Mouse (Mus musculus) cerebellum, postnatal 36 days (tissue): ENCODE data around the gene Prlr.

ENCODE experiments used
- DNase-seq, 2 experiments: peaks; one replicate each; pipeline ENCODE4 v3.0.0; 2021 to 2022; ENCODE audit warnings: mixed read lengths in 2 of 2

Prlr gene

DNA sequence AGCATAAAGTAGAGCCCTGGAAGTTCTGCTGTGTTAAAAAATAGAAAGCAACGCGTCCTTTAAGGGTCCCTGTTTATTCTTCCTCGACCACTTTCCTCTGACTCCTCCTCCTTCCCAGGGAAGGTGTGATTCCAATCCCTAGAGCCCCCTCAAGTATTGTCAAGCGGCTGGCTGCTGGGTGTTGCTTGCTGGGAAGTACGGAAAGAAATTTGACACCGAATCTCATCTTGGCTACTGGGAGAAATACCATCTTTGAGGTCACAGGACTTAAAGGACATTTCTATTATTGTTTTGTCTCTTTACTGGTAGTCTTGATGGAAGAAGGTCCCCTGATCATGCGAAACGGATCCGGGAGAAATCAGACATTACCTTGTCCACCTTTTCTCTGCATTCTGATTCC, at the start of gene Prlr:
Prlr (plus strand) TSS at position 156 of the 400 bp plus-strand sequence.
- DNase-seq, result no peak

DNA sequence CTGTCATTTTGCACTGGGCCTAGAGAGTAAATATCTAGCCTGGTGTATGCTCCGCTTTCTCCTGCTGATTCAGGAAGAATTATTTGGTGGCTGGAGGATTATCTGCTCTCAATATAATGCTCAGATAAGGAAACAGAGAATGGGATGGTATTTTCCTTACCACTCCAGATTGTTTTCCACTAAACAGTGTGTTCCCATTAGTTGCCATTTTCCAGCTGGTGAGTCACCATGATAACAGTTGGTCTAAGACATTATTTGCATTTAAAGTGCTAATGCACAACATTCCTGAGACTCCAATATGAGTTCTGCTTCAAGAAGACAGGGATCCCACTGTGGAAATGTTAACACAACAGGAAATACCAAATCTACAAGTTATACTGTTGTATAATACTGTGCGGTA, 43.3 kb upstream of the Prlr start:
- no peak for DNase-seq

DNA sequence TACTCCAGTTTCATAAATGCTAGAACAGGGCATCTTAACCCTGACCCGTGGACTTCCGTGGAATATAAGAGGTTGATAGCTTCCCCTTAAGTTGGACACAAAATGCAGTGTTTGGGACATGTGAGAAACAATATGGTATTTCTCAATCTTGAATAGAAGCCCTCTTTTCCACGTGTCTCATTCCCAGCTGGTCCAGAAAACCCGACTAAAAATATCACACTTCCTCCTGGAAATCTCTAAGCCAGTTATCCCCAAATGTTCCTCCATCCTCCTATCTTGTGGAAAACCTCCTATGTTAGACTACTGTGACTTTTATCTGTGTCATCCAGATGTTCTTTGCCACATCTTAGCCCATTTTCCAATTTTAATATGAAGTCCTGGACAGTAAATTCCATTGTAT, 42.1 kb upstream of the Prlr start:
- no peak for DNase-seq

- DNase-seq, result no peak
Observed at GRCm38 (mm10) chr15:10144520-10144919, 32.5 kb upstream of the Prlr start.

- DNase-seq, result no peak
Observed at GRCm38 (mm10) chr15:10148196-10148595, 28.8 kb upstream of the Prlr start.

- DNase-seq, result no peak
Observed at GRCm38 (mm10) chr15:10160663-10161062, 16.4 kb upstream of the Prlr start.

DNA sequence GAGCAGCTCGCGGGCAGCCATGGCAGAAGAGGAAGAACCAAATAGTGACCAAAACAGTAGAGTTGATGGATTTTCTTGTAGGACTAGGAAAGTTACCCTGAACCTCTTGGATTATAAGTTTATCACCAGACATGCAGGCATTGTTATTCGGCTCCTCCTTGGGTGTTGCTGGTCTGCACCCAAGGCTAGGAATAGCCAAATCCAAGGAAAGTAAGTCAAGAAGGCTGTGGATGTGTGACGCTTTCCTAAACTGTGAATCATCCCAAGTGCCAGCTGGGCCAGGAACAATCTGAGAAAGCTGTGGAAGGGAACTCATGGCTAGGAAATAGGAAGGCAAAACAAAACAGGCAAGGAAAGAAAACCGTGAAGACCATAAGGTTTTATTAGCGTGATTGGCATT, 2.0 kb upstream of the Prlr start:
- no peak for DNase-seq

- DNase-seq, result no peak
Observed at GRCm38 (mm10) chr15:10175656-10176055, 1.4 kb upstream of the Prlr start.

GRCm38 (mm10) chr15:10177519-10178130, 587 bp downstream of the Prlr start:
- peak; percentile 4 to 6 for DNase-seq

GRCm38 (mm10) chr15:10178131-10178566, 1.1 kb downstream of the Prlr start:
- no peak for DNase-seq

GRCm38 (mm10) chr15:10180694-10181093, 3.7 kb downstream of the Prlr start:
- no peak for DNase-seq

DNA sequence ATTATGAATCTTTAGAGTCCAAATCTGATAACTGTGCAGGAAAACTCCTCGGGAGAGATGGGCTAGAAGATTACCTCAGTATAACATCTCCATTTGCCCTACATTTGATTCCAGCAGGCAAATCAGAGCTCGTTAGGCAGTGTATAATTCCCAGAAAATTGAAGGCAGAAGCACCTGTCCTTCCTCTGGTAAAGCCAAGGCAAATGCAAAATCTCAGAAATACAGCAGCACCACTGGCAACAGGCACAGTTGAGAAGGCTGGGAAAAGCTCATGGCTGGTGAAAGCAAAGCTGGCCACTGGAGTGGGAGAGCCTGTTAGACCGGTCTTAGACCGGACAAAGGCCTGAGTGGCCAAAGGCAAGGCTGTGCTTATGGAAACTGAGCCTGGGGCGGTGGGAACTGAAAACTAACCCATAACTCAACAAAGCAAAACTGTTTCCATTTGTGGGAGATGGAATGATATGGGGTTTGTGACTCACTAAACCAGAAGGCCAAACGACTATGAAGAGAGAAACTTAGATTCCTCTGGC, 15.1 kb downstream of the Prlr start:
- DNase-seq, result no peak

GRCm38 (mm10) chr15:10200991-10201390, 24.0 kb downstream of the Prlr start:
- DNase-seq, result no peak

- no peak for DNase-seq
Observed at GRCm38 (mm10) chr15:10202504-10203302, 25.7 kb downstream of the Prlr start.

DNA sequence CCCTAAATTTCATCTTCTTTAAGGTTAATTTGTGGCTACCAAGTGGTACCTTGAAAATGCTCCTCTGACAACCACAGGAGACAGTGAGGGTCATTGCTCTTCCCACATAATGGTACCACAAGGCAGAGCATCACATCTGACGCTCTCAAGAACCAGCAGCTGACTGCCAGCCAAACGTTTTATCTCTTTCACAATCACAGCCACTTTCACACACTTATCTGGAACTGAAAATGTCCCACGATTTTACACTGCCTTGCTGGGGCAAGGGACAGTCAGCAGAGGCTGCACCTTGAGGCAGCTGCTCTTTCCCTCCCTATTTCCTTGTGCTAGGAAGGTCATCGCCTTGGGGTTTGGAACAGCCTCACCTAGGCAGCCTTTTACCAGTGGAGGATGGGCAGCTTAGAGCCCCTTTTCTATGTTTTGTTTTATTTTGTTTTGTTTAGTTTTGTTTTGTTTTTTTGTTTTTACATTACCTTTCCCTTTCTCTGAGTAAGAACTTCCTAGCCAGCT, 33.3 kb downstream of the Prlr start:
- no peak for DNase-seq

- no peak for DNase-seq
Observed at GRCm38 (mm10) chr15:10211992-10212391, 35.0 kb downstream of the Prlr start.

DNA sequence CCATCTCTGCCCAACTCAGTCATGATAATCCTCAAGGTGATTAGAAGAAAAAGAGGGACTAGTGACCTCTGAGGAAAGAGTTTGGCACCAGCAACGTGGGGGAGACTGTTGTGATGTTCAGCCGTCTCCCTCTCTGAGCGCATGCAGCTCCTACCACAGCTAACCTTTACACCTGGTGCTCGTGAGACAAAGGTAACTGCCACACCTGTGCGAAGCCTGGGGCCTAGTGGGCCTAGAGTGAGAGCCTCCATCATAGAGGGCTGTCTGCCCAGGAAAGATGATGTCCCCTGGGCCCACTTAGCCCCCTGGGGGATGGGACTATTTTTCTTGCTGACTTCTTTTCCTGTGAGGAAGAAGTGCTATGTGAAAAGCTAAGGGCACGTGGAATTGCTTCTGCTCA, 36.2 kb downstream of the Prlr start:
- DNase-seq, result no peak

- no peak for DNase-seq
Observed at GRCm38 (mm10) chr15:10213710-10214109, 36.7 kb downstream of the Prlr start.

- DNase-seq, result no peak
Observed at GRCm38 (mm10) chr15:10215719-10216118, 38.7 kb downstream of the Prlr start.

- no peak for DNase-seq
Observed at GRCm38 (mm10) chr15:10216189-10216588, 39.2 kb downstream of the Prlr start.

DNA sequence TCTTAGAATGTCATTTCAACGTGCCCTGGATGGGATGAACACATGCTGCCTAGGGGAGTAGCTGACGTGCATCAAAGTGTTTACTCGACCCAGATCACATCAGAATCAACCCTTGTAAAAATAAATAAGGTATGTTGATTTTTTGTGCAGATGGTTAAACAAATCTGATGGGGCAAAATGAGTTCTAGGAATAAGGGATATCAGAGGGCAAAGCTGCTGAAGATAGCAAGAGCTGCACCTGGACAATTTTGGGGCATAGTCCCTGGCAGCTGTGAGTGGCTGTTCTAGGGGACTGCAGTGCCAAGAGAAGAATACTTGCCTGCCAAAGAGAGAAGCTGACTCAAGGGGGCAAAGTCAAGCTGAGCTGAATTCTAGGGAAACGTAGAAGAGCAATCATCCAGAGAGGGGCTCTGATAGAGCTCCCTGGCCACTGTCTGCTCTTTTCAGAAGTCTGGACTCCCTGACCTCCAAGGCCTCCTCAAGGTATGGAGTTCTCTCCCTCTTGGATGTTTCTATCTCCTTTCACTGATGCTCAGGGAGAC, 46.6 kb downstream of the Prlr start:
- no peak for DNase-seq

- DNase-seq, result peak; percentile 48 to 49
Observed at GRCm38 (mm10) chr15:10225701-10226100, 48.7 kb downstream of the Prlr start.

GRCm38 (mm10) chr15:10228636-10229035, 51.6 kb downstream of the Prlr start:
- DNase-seq, result no peak

DNA sequence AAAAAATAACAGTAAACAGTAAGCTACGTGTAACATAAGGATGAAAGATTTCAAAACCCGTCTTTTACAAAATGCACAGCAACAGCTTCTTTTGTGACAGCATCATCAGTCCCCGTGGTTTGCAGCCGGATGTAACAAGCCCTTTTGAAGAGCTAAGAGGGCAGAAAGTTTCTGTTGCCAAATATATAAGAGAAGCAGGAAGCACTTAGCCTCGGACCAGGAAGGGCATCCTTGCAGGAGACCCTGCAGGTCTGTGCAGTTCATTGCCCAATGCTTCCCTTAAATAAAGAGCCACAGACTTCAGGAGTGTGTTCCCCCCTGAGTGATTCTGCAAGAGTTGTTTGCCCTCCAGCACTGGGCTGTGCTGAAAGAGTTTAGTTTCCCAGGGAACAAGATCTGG, 58.9 kb downstream of the Prlr start:
- no peak for DNase-seq
